Mouse (Mus musculus): ENCODE data around the gene Hk3. TPM values are rescaled to one million over a fixed set of nuclear protein-coding genes. Genes with fewer than 3 reads are reported as not detected.

Hk3 gene
- polyA plus RNA-seq, 1 experiment from 2014 or later: 1.2 TPM

GRCm38 (mm10) chr13:54992215-54992614 lies 29.0 kb downstream of the Hk3 start:
- Histone ChIP-seq H3K36me3 (ENCODE audit: control insufficient read depth, insufficient read depth, low read length) (peaks cover 5% of the 10 kb centered on the region; the same call in 1 of the 2 replicates), H3K4me3 (ENCODE audit: low read length) (no peak overlapping the region), H3K4me1 (ENCODE audit: control insufficient read depth, insufficient read depth, low read depth, low read length) (peaks cover 24% of the 10 kb centered on the region), H3K27me3 (replicated peaks; ENCODE audit: control insufficient read depth, insufficient read depth, low read length) (no peaks in the 10 kb centered on the region), H3K27ac (ENCODE audit: low read depth, low read length) (no peak overlapping the region), H3K4me2 (ENCODE audit: low read length) (no peak overlapping the region), H3K9me3 (ENCODE audit: control insufficient read depth, low read length) (no peaks in the 10 kb centered on the region), H3K9ac (ENCODE audit: low read depth, low read length) (no peak overlapping the region)
- 73% methylated on average over 7 of the region's 7 CpGs for WGBS
- no peak for ATAC-seq

- H3K4me3 ChIP-seq (ENCODE audit: low read length): no peak overlapping the region
- H3K4me2 ChIP-seq (ENCODE audit: low read length): no peak overlapping the region
- WGBS: 46% methylated on average over 7 of the region's 7 CpGs
- no peaks in the 10 kb centered on the region for H3K27me3 ChIP-seq (replicated peaks; ENCODE audit: control insufficient read depth, insufficient read depth, low read length)
- no peak overlapping the region for H3K9ac ChIP-seq (ENCODE audit: low read depth, low read length)
- H3K4me1 ChIP-seq (ENCODE audit: control insufficient read depth, insufficient read depth, low read depth, low read length): peaks cover 11% of the 10 kb centered on the region
- H3K9me3 ChIP-seq (ENCODE audit: control insufficient read depth, low read length): no peaks in the 10 kb centered on the region
- no peak for ATAC-seq
- no peak overlapping the region for H3K27ac ChIP-seq (ENCODE audit: low read depth, low read length)
- peaks cover 4% of the 10 kb centered on the region; the same call in 1 of the 2 replicates for H3K36me3 ChIP-seq (ENCODE audit: control insufficient read depth, insufficient read depth, low read length)
These were observed 32.9 kb downstream of the Hk3 start for GRCm38 (mm10) chr13:54988181-54988760.

- no peak overlapping the region for H3K27ac ChIP-seq (ENCODE audit: low read depth, low read length)
- H3K4me1 ChIP-seq (ENCODE audit: control insufficient read depth, insufficient read depth, low read depth, low read length): peaks cover 13% of the 10 kb centered on the region
- H3K36me3 ChIP-seq (ENCODE audit: control insufficient read depth, insufficient read depth, low read length): peaks cover 4% of the 10 kb centered on the region; the same call in 1 of the 2 replicates
- H3K27me3 ChIP-seq (replicated peaks; ENCODE audit: control insufficient read depth, insufficient read depth, low read length): no peaks in the 10 kb centered on the region
- 0 out of 2 replicates have a peak overlapping the region, but pooled peaks have one; percentile 9 for H3K9ac ChIP-seq (ENCODE audit: low read depth, low read length)
- peak; percentile 38 for ATAC-seq
- no peak overlapping the region for H3K4me3 ChIP-seq (ENCODE audit: low read length)
- no peak overlapping the region for H3K4me2 ChIP-seq (ENCODE audit: low read length)
- no peaks in the 10 kb centered on the region for H3K9me3 ChIP-seq (ENCODE audit: control insufficient read depth, low read length)
- WGBS: 44% methylated on average over 9 of the region's 9 CpGs
These were observed 33.8 kb downstream of the Hk3 start for GRCm38 (mm10) chr13:54987405-54987804.

GRCm38 (mm10) chr13:54983614-54984013 lies 37.6 kb downstream of the Hk3 start:
- Histone ChIP-seq H3K27me3 (replicated peaks; ENCODE audit: control insufficient read depth, insufficient read depth, low read length) (no peaks in the 10 kb centered on the region), H3K4me2 (ENCODE audit: low read length) (no peak overlapping the region), H3K27ac (ENCODE audit: low read depth, low read length) (no peak overlapping the region), H3K9ac (ENCODE audit: low read depth, low read length) (no peak overlapping the region), H3K4me1 (ENCODE audit: control insufficient read depth, insufficient read depth, low read depth, low read length) (peaks cover 25% of the 10 kb centered on the region), H3K36me3 (ENCODE audit: control insufficient read depth, insufficient read depth, low read length) (no peaks in the 10 kb centered on the region), H3K4me3 (ENCODE audit: low read length) (no peak overlapping the region), H3K9me3 (ENCODE audit: control insufficient read depth, low read length) (no peaks in the 10 kb centered on the region)
- no peak for ATAC-seq
- 53% methylated on average over 2 of the region's 2 CpGs for WGBS

GRCm38 (mm10) chr13:54983001-54983400 lies 38.2 kb downstream of the Hk3 start:
- Histone ChIP-seq H3K4me3 (ENCODE audit: low read length) (no peak overlapping the region), H3K27me3 (replicated peaks; ENCODE audit: control insufficient read depth, insufficient read depth, low read length) (no peaks in the 10 kb centered on the region), H3K9me3 (ENCODE audit: control insufficient read depth, low read length) (no peaks in the 10 kb centered on the region), H3K27ac (ENCODE audit: low read depth, low read length) (no peak overlapping the region), H3K4me2 (ENCODE audit: low read length) (no peak overlapping the region), H3K36me3 (ENCODE audit: control insufficient read depth, insufficient read depth, low read length) (no peaks in the 10 kb centered on the region), H3K4me1 (ENCODE audit: control insufficient read depth, insufficient read depth, low read depth, low read length) (peaks cover 31% of the 10 kb centered on the region), H3K9ac (ENCODE audit: low read depth, low read length) (no peak overlapping the region)
- 86% methylated on average over 8 of the region's 8 CpGs for WGBS
- ATAC-seq: no peak

GRCm38 (mm10) chr13:54980957-54981356 lies 40.2 kb downstream of the Hk3 start:
- WGBS: 57% methylated on average over 12 of the region's 12 CpGs
- Histone ChIP-seq H3K4me2 (ENCODE audit: low read length) (no peak overlapping the region), H3K27ac (ENCODE audit: low read depth, low read length) (no peak overlapping the region), H3K9ac (ENCODE audit: low read depth, low read length) (peak overlapping the region; percentile 5; the same call in 1 of the 2 replicates), H3K4me3 (ENCODE audit: low read length) (no peak overlapping the region), H3K27me3 (replicated peaks; ENCODE audit: control insufficient read depth, insufficient read depth, low read length) (no peaks in the 10 kb centered on the region), H3K9me3 (ENCODE audit: control insufficient read depth, low read length) (no peaks in the 10 kb centered on the region), H3K36me3 (ENCODE audit: control insufficient read depth, insufficient read depth, low read length) (no peaks in the 10 kb centered on the region), H3K4me1 (ENCODE audit: control insufficient read depth, insufficient read depth, low read depth, low read length) (peaks cover 25% of the 10 kb centered on the region)
- peak; percentile 35; the same call in 1 of the 2 replicates for ATAC-seq

GRCm38 (mm10) chr13:54978804-54979203 lies 42.4 kb downstream of the Hk3 start:
- Histone ChIP-seq H3K27me3 (replicated peaks; ENCODE audit: control insufficient read depth, insufficient read depth, low read length) (no peaks in the 10 kb centered on the region), H3K9me3 (ENCODE audit: control insufficient read depth, low read length) (no peaks in the 10 kb centered on the region), H3K4me1 (ENCODE audit: control insufficient read depth, insufficient read depth, low read depth, low read length) (peaks cover 35% of the 10 kb centered on the region), H3K4me2 (ENCODE audit: low read length) (no peak overlapping the region), H3K27ac (ENCODE audit: low read depth, low read length) (peak overlapping the region; percentile 39; the same call in 1 of the 2 replicates), H3K36me3 (ENCODE audit: control insufficient read depth, insufficient read depth, low read length) (no peaks in the 10 kb centered on the region), H3K9ac (ENCODE audit: low read depth, low read length) (no peak overlapping the region), H3K4me3 (ENCODE audit: low read length) (no peak overlapping the region)
- WGBS: 45% methylated on average over 8 of the region's 8 CpGs
- no peak for ATAC-seq

- peak; percentile 45 for ATAC-seq
- Histone ChIP-seq H3K36me3 (ENCODE audit: control insufficient read depth, insufficient read depth, low read length) (no peaks in the 10 kb centered on the region), H3K4me3 (ENCODE audit: low read length) (no peak overlapping the region), H3K27me3 (replicated peaks; ENCODE audit: control insufficient read depth, insufficient read depth, low read length) (0 out of 2 replicates have a peak, but pooled peaks cover 2% of the 10 kb centered on the region), H3K27ac (ENCODE audit: low read depth, low read length) (no peak overlapping the region), H3K9me3 (ENCODE audit: control insufficient read depth, low read length) (no peaks in the 10 kb centered on the region), H3K4me2 (ENCODE audit: low read length) (no peak overlapping the region), H3K4me1 (ENCODE audit: control insufficient read depth, insufficient read depth, low read depth, low read length) (peaks cover 29% of the 10 kb centered on the region), H3K9ac (ENCODE audit: low read depth, low read length) (no peak overlapping the region)
- 33% methylated on average over 3 of the region's 3 CpGs for WGBS
These were observed 45.6 kb downstream of the Hk3 start for GRCm38 (mm10) chr13:54975546-54975945.

GRCm38 (mm10) chr13:54970521-54971247 lies 50.5 kb downstream of the Hk3 start:
- 38% methylated on average over 14 of the region's 14 CpGs for WGBS
- no peak overlapping the region for H3K4me3 ChIP-seq (ENCODE audit: low read length)

More at GRCm38 (mm10) chr13:54970521-54971247, 50.5 kb downstream of the Hk3 start:
- Histone ChIP-seq H3K27ac (ENCODE audit: low read depth, low read length) (no peak overlapping the region), H3K9me3 (ENCODE audit: control insufficient read depth, low read length) (no peaks in the 10 kb centered on the region), H3K27me3 (replicated peaks; ENCODE audit: control insufficient read depth, insufficient read depth, low read length) (0 out of 2 replicates have a peak, but pooled peaks cover 2% of the 10 kb centered on the region), H3K4me2 (ENCODE audit: low read length) (no peak overlapping the region), H3K4me1 (ENCODE audit: control insufficient read depth, insufficient read depth, low read depth, low read length) (peaks cover 43% of the 10 kb centered on the region), H3K36me3 (ENCODE audit: control insufficient read depth, insufficient read depth, low read length) (no peaks in the 10 kb centered on the region), H3K9ac (ENCODE audit: low read depth, low read length) (no peak overlapping the region)
- ATAC-seq: no peak

Measured in hindbrain, embryonic 16.5 days (tissue).